Mouse (Mus musculus): ENCODE measurements around the gene Abo. TPM values are rescaled to one million over a fixed set of nuclear protein-coding genes. Genes with fewer than 3 reads are reported as not detected.
A peak's percentile ranks its signal among the peaks of the same experiment; 100 is the strongest.
"Not testable (repeated sequence)": the region's sequence is repeated elsewhere in the genome, so short reads cannot be mapped to it uniquely, and the experiment has no call there.

The Abo gene
- polyA plus RNA-seq, 1 experiment: not detected

GRCm38 (mm10) chr2:26907109-26907508 lies 42.3 kb upstream of the Abo start:
- H3K4me1 ChIP-seq: peaks cover 85% of the 10 kb centered on the region
- H3K27me3 ChIP-seq (replicated peaks): no peaks in the 10 kb centered on the region
- H3K9me3 ChIP-seq: no peaks in the 10 kb centered on the region
- no peak overlapping the region for H3K4me3 ChIP-seq (replicated peaks)
- peaks cover 56% of the 10 kb centered on the region for H3K36me3 ChIP-seq (replicated peaks; ENCODE audit: low read length)
- no peak for TF ChIP-seq FLI1 (IDR thresholded peaks at IDR 0.05; ENCODE audit: low read length)
- no peak for TF ChIP-seq GATA1 (IDR thresholded peaks at IDR 0.05; ENCODE audit: borderline replicate concordance, low read length)

- H3K36me3 ChIP-seq (replicated peaks; ENCODE audit: low read length): peaks cover 49% of the 10 kb centered on the region
These were observed 41.7 kb upstream of the Abo start for GRCm38 (mm10) chr2:26906431-26906830.

GRCm38 (mm10) chr2:26905936-26906335 lies 41.2 kb upstream of the Abo start:
- Histone ChIP-seq H3K27me3 (replicated peaks) (no peaks in the 10 kb centered on the region), H3K9me3 (no peaks in the 10 kb centered on the region), H3K4me3 (replicated peaks) (no peak overlapping the region), H3K4me1 (peaks cover 86% of the 10 kb centered on the region), H3K36me3 (replicated peaks; ENCODE audit: low read length) (peaks cover 45% of the 10 kb centered on the region)
- TF ChIP-seq GATA1 (IDR thresholded peaks at IDR 0.05; ENCODE audit: borderline replicate concordance, low read length) (no peak), FLI1 (IDR thresholded peaks at IDR 0.05; ENCODE audit: low read length) (no peak)

More at GRCm38 (mm10) chr2:26906431-26906830, 41.7 kb upstream of the Abo start:
- peaks cover 85% of the 10 kb centered on the region for H3K4me1 ChIP-seq
- H3K4me3 ChIP-seq (replicated peaks): no peak overlapping the region
- no peaks in the 10 kb centered on the region for H3K9me3 ChIP-seq
- no peaks in the 10 kb centered on the region for H3K27me3 ChIP-seq (replicated peaks)
- TF ChIP-seq FLI1 (IDR thresholded peaks at IDR 0.05; ENCODE audit: low read length) (no peak), GATA1 (IDR thresholded peaks at IDR 0.05; ENCODE audit: borderline replicate concordance, low read length) (no peak)

GRCm38 (mm10) chr2:26903311-26903710 lies 38.5 kb upstream of the Abo start:
- TF ChIP-seq GATA1 (IDR thresholded peaks at IDR 0.05; ENCODE audit: borderline replicate concordance, low read length) (no peak), FLI1 (IDR thresholded peaks at IDR 0.05; ENCODE audit: low read length) (no peak)
- Histone ChIP-seq H3K27me3 (replicated peaks) (no peaks in the 10 kb centered on the region), H3K4me1 (peaks cover 82% of the 10 kb centered on the region), H3K36me3 (replicated peaks; ENCODE audit: low read length) (peaks cover 63% of the 10 kb centered on the region), H3K4me3 (replicated peaks) (peak overlapping the region; percentile 96), H3K9me3 (no peaks in the 10 kb centered on the region)

GRCm38 (mm10) chr2:26902467-26903220 lies 37.9 kb upstream of the Abo start, which contains the start of gene Surf6:
Gene Surf6, minus strand, starts transcription at chr2:26902879.
- Histone ChIP-seq H3K36me3 (replicated peaks; ENCODE audit: low read length) (peaks cover 63% of the 10 kb centered on the region), H3K4me1 (peaks cover 75% of the 10 kb centered on the region), H3K4me3 (replicated peaks) (peak within 1 kb of the TSS; percentile 96), H3K27me3 (replicated peaks) (no peaks in the 10 kb centered on the region), H3K9me3 (no peaks in the 10 kb centered on the region)
- TF ChIP-seq GATA1 (IDR thresholded peaks at IDR 0.05; ENCODE audit: borderline replicate concordance, low read length) (no peak), FLI1 (IDR thresholded peaks at IDR 0.05; ENCODE audit: low read length) (peak; percentile 75; the same call in 1 of the 2 replicates)

- Histone ChIP-seq H3K36me3 (replicated peaks; ENCODE audit: low read length) (peaks cover 63% of the 10 kb centered on the region), H3K4me3 (replicated peaks) (peak overlapping the region; percentile 96), H3K9me3 (no peaks in the 10 kb centered on the region), H3K4me1 (peaks cover 68% of the 10 kb centered on the region), H3K27me3 (replicated peaks) (no peaks in the 10 kb centered on the region)
- TF ChIP-seq GATA1 (IDR thresholded peaks at IDR 0.05; ENCODE audit: borderline replicate concordance, low read length): no peak
- TF ChIP-seq FLI1 (IDR thresholded peaks at IDR 0.05; ENCODE audit: low read length): no peak
These were observed 37.1 kb upstream of the Abo start for GRCm38 (mm10) chr2:26901834-26902400.

GRCm38 (mm10) chr2:26900731-26901130 lies 36.0 kb upstream of the Abo start:
- Histone ChIP-seq H3K4me3 (replicated peaks) (peak overlapping the region; percentile 14), H3K9me3 (no peaks in the 10 kb centered on the region), H3K36me3 (replicated peaks; ENCODE audit: low read length) (peaks cover 62% of the 10 kb centered on the region), H3K4me1 (peaks cover 56% of the 10 kb centered on the region), H3K27me3 (replicated peaks) (no peaks in the 10 kb centered on the region)
- no peak for TF ChIP-seq FLI1 (IDR thresholded peaks at IDR 0.05; ENCODE audit: low read length)
- TF ChIP-seq GATA1 (IDR thresholded peaks at IDR 0.05; ENCODE audit: borderline replicate concordance, low read length): no peak

GRCm38 (mm10) chr2:26895898-26896297 lies 31.1 kb upstream of the Abo start:
- TF ChIP-seq GATA1 (IDR thresholded peaks at IDR 0.05; ENCODE audit: borderline replicate concordance, low read length): no peak
- TF ChIP-seq FLI1 (IDR thresholded peaks at IDR 0.05; ENCODE audit: low read length): no peak
- Histone ChIP-seq H3K36me3 (replicated peaks; ENCODE audit: low read length) (peaks cover 92% of the 10 kb centered on the region), H3K27me3 (replicated peaks) (no peaks in the 10 kb centered on the region), H3K4me3 (replicated peaks) (no peak overlapping the region), H3K4me1 (peaks cover 20% of the 10 kb centered on the region), H3K9me3 (no peaks in the 10 kb centered on the region)

- H3K36me3 ChIP-seq (replicated peaks; ENCODE audit: low read length): peaks cover 35% of the 10 kb centered on the region
- H3K4me3 ChIP-seq (replicated peaks); H3K27me3 ChIP-seq (replicated peaks); H3K4me1 ChIP-seq; H3K9me3 ChIP-seq: not testable (repeated sequence)
These were observed 21.4 kb upstream of the Abo start for GRCm38 (mm10) chr2:26886170-26886569.

- H3K36me3 ChIP-seq (replicated peaks; ENCODE audit: low read length): peaks cover 28% of the 10 kb centered on the region
- not testable (repeated sequence) for H3K27me3 ChIP-seq (replicated peaks); H3K9me3 ChIP-seq; H3K4me3 ChIP-seq (replicated peaks); H3K4me1 ChIP-seq
These were observed 20.8 kb upstream of the Abo start for GRCm38 (mm10) chr2:26885541-26885940.

Data from megakaryocyte, embryonic 14.5 days (primary cell).